Mouse (Mus musculus) CH12.LX (cell line): Measurements from ENCODE around the gene Tef. TPM values are rescaled to one million over a fixed set of nuclear protein-coding genes. Genes with fewer than 3 reads are reported as not detected.

Source experiments
- DNase-seq: peaks from one replicate; pipeline ENCODE4 v3.0.0-alpha.2; 2013; ENCODE audit errors: extremely low read depth
- H3K27ac ChIP-seq: 2 replicates; pipeline ENCODE4 v1.5.1; 2012; ENCODE audit warnings: low read depth, mild to moderate bottlenecking, control low read depth, moderate library complexity; ENCODE audit not compliant: insufficient read depth
- H3K27me3 ChIP-seq: replicated peaks from 2 replicates; pipeline ENCODE3; 2012; ENCODE audit warnings: inconsistent platforms
- H3K36me3 ChIP-seq, 2 experiments: replicated peaks in 1 of 2; 2 replicates each; pipeline versions ENCODE3 to v1.6.1; 2012; ENCODE audit warnings: inconsistent platforms in 1 of 2, low read length in 1 of 2, mild to moderate bottlenecking in 1 of 2, mixed read lengths in 1 of 2, moderate library complexity in 1 of 2; ENCODE audit not compliant: control insufficient read depth in 1 of 2, insufficient read depth in 1 of 2
- H3K4me1 ChIP-seq, 2 experiments: 2 replicates each; pipeline ENCODE4 v1.6.1; 2012; ENCODE audit warnings: inconsistent platforms in 1 of 2, moderate library complexity in 1 of 2; ENCODE audit not compliant: insufficient read depth in 2 of 2, control insufficient read depth in 1 of 2
- H3K4me2 ChIP-seq: 2 replicates; pipeline ENCODE4 v1.6.1; 2012; ENCODE audit warnings: low read depth, mild to moderate bottlenecking, control low read depth; ENCODE audit not compliant: poor library complexity, insufficient read depth, severe bottlenecking
- H3K4me3 ChIP-seq, 3 experiments: fragments of 150-350 bp in 1 of 3; sonication (generic) in 1 of 3; replicated peaks in 1 of 3; 2 replicates each; pipeline versions ENCODE3 to v1.5.1; 2011 to 2012; ENCODE audit warnings: low read depth in 2 of 3, low read length in 2 of 3, mild to moderate bottlenecking in 2 of 3, moderate library complexity in 2 of 3, control low read depth in 1 of 3, improper control_type of control experiment in 1 of 3, inconsistent platforms in 1 of 3, mixed read lengths in 1 of 3; ENCODE audit not compliant: poor library complexity in 1 of 3
- H3K79me2 ChIP-seq: replicated peaks from 2 replicates; pipeline ENCODE4 v1.6.1; 2012; ENCODE audit warnings: mild to moderate bottlenecking, moderate library complexity; ENCODE audit not compliant: control insufficient read depth, poor library complexity, insufficient read depth, severe bottlenecking; ENCODE audit errors: extremely low read depth
- H3K9ac ChIP-seq: 2 replicates; pipeline ENCODE4 v1.6.1; 2012; ENCODE audit warnings: low read depth, mild to moderate bottlenecking, control low read depth, moderate library complexity; ENCODE audit not compliant: insufficient read depth
- H3K9me3 ChIP-seq: replicated peaks from 2 replicates; pipeline ENCODE3; 2012; ENCODE audit warnings: low read length, inconsistent platforms, mixed read lengths
- BHLHE40 ChIP-seq: IDR thresholded peaks from 2 replicates; pipeline ENCODE4 v1.6.1; 2011; ENCODE audit warnings: mild to moderate bottlenecking, low read depth, low read length, improper control_type of control experiment
- E2F4 ChIP-seq: IDR thresholded peaks from 2 replicates; pipeline ENCODE4 v1.6.1; 2011; ENCODE audit warnings: low read depth, low read length, improper control_type of control experiment; ENCODE audit not compliant: insufficient replicate concordance
- EP300 ChIP-seq: IDR thresholded peaks from 2 replicates; pipeline ENCODE4 v1.6.1; 2011; ENCODE audit warnings: low read length, improper control_type of control experiment
- ETS1 ChIP-seq: conservative IDR thresholded peaks from 2 replicates; pipeline ENCODE4 v1.6.1; 2012; ENCODE audit warnings: low read depth, mild to moderate bottlenecking, inconsistent platforms, low read length, improper control_type of control experiment, moderate library complexity
- GABPA ChIP-seq: IDR thresholded peaks from 2 replicates; pipeline ENCODE4 v1.6.1; 2012; ENCODE audit warnings: low read depth, low read length, improper control_type of control experiment, inconsistent platforms; ENCODE audit not compliant: insufficient replicate concordance
- HCFC1 ChIP-seq: IDR thresholded peaks from 2 replicates; pipeline ENCODE4 v1.6.1; 2012; ENCODE audit warnings: low read depth, mild to moderate bottlenecking, inconsistent platforms, low read length, improper control_type of control experiment
- JUND ChIP-seq: conservative IDR thresholded peaks from 2 replicates; pipeline ENCODE4 v1.6.1; 2011; ENCODE audit warnings: low read depth, low read length, improper control_type of control experiment
- MXI1 ChIP-seq: IDR thresholded peaks from 2 replicates; pipeline ENCODE4 v1.6.1; 2011; ENCODE audit warnings: mild to moderate bottlenecking, low read depth, low read length, improper control_type of control experiment
- MYC ChIP-seq: IDR thresholded peaks from 2 replicates; pipeline ENCODE4 v1.6.1; 2011; ENCODE audit warnings: low read depth, mild to moderate bottlenecking, improper control_type of control experiment, low read length
- PAX5 ChIP-seq: IDR thresholded peaks from 2 replicates; pipeline ENCODE4 v1.6.1; 2012; ENCODE audit warnings: low read length, inconsistent platforms, mixed read lengths
- POLR2A ChIP-seq: IDR thresholded peaks from 2 replicates; pipeline ENCODE4 v1.6.1; 2011; ENCODE audit warnings: low read depth, mild to moderate bottlenecking, improper control_type of control experiment, low read length
- RCOR1 ChIP-seq: conservative IDR thresholded peaks from 2 replicates; pipeline ENCODE4 v1.6.1; 2012; ENCODE audit warnings: low read depth, mild to moderate bottlenecking, inconsistent platforms, low read length, improper control_type of control experiment
- TBP ChIP-seq: conservative IDR thresholded peaks from 2 replicates; pipeline ENCODE4 v1.6.1; 2011; ENCODE audit warnings: low read depth, low read length, improper control_type of control experiment
- TCF12 ChIP-seq: IDR thresholded peaks from 2 replicates; pipeline ENCODE4 v1.6.1; 2014; ENCODE audit warnings: low read depth, mild to moderate bottlenecking, inconsistent platforms, low read length, improper control_type of control experiment
- USF1 ChIP-seq: IDR thresholded peaks from 2 replicates; pipeline ENCODE4 v1.6.1; 2014; ENCODE audit warnings: low read depth, mild to moderate bottlenecking, inconsistent platforms, low read length, improper control_type of control experiment
- USF2 ChIP-seq: conservative IDR thresholded peaks from 2 replicates; pipeline ENCODE4 v1.6.1; 2011; ENCODE audit warnings: low read depth, low read length, improper control_type of control experiment
- ZC3H11A ChIP-seq: IDR thresholded peaks from 2 replicates; pipeline ENCODE4 v1.6.1; 2012; ENCODE audit warnings: low read depth, mild to moderate bottlenecking, inconsistent platforms, low read length, improper control_type of control experiment
- ZKSCAN1 ChIP-seq: IDR thresholded peaks from 2 replicates; pipeline ENCODE4 v1.6.1; 2012; ENCODE audit warnings: low read depth, inconsistent platforms, low read length, improper control_type of control experiment, borderline replicate concordance
- dilution Hi-C: fragments of 300-500 bp; cut with MboI; formaldehyde crosslinking; loops from 2 replicates; pipeline ENCODE4 v1.14.3; 2020; ENCODE audit warnings: low sequenced_read_pairs; ENCODE audit not compliant: extremely low pct_unique_long_range_greater_than_20kb, extremely low pct_ligation_motif_present
- in situ Hi-C: fragments of 300-500 bp; cut with MboI; formaldehyde crosslinking; loops from 3 replicates; pipeline ENCODE4 v1.14.3; 2019; ENCODE audit warnings: low sequenced_read_pairs, low pct_ligation_motif_present, low pct_unique_long_range_greater_than_20kb, mixed read lengths
- polyA plus RNA-seq: library from polyadenylated mRNA; unstranded; fragments of >175 nt; gene quantifications from 2 replicates; pipeline ENCODE4 v1.2.1, GENCODE M21; 2012; ENCODE audit warnings: low read depth; ENCODE audit not compliant: insufficient read length
- total RNA-seq, 2 experiments: library from RNA; depleted of rRNA; stranded (reverse); fragments of 300-350 nt in 1 of 2; fragments of >200 nt in 1 of 2; gene quantifications; 2 replicates each; pipeline ENCODE4 v1.2.3; 2012 to 2014

The Tef gene
- total and polyA plus RNA-seq, 3 experiments, result 14.7 to 17.2 (median 14.9) TPM

DNA sequence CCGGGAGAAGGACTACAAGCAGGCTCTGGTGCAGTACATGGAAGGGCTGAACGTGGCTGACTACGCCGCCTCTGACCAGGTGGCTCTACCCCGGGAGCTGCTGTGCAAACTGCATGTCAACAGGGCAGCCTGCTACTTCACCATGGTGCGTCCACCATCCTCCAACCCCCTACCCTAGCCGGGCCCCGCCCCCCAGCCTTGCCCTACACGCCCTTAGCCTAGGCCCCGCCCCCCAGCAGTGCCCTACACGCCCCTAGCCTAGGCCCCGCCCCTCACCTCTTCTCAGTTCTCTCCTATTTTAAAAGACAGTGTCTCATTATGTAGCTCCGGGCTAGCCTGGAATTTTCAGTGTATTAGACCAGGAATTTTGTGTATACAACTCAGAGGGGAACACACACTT is 33.2 kb upstream of the Tef start:
- Histone ChIP-seq H3K36me3 (peaks cover 46 to 79% of the 10 kb centered on the region in 2 experiments), H3K79me2 (no peaks in the 10 kb centered on the region), H3K27me3 (no peaks in the 10 kb centered on the region), H3K4me3 (no peak overlapping the region), H3K9ac (no peak overlapping the region), H3K4me1 (peaks cover 0 to 5% of the 10 kb centered on the region in 2 experiments; a peak in 1 of 4 replicates), H3K27ac (no peak overlapping the region), H3K9me3 (peaks cover 4% of the 10 kb centered on the region), H3K4me2 (no peak overlapping the region)
- in situ Hi-C loops (no loop called here), dilution Hi-C loops (no loop called here)
- TF ChIP-seq GABPA (no peak), TCF12 (no peak), BHLHE40 (no peak), USF1 (no peak), PAX5 (no peak), EP300 (no peak), POLR2A (no peak), ZC3H11A (no peak), MXI1 (no peak), MYC (no peak), ZKSCAN1 (no peak), ETS1 (no peak), JUND (no peak), HCFC1 (no peak), USF2 (no peak), RCOR1 (no peak)
- DNase-seq, result no peak

DNA sequence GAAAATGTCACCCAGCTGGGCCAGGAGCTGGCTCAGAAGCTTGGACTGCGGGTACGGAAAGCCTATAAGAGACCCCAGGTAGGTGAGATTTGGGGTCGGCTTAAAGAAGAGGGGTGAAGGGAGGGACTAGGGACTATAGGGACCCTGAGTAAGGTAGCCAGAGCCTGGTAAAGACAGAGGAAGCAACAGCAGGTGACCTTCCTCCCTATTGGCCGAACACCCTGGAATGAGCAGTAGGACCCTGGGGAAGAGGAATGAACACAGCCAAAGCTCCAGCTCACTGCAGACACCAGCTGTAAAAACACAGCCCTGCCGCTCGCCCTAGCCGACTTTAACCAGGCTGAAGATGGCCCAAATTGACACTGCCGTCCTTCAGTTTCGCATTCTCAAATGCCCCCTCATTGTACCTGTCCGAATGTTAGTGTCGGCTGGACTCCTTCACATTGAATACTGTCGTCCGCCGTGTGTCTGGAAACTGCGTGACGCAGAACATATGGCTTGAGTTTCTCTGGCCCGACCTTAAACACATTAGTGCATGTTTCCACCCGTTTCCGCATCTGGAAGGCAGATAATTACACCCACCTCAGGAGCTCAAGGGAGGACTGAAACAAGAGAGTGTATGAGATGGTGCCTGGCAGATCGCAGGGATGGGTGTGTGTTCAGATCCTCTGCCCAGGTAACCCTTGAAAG is 29.6 kb upstream of the Tef start:
- Histone ChIP-seq H3K4me2 (no peak overlapping the region), H3K9ac (no peak overlapping the region), H3K27me3 (no peaks in the 10 kb centered on the region), H3K9me3 (peaks cover 4% of the 10 kb centered on the region), H3K79me2 (no peaks in the 10 kb centered on the region), H3K4me1 (peaks cover 0 to 4% of the 10 kb centered on the region in 2 experiments; a peak in 2 of 4 replicates), H3K27ac (no peak overlapping the region), H3K36me3 (peaks cover 72 to 91% of the 10 kb centered on the region in 2 experiments), H3K4me3 (no peak overlapping the region)
- no peak for DNase-seq
- dilution Hi-C loops, result no loop called here
- in situ Hi-C loops, result no loop called here
- no peak for TF ChIP-seq E2F4
- TF ChIP-seq TBP, result no peak
